Mouse (Mus musculus): ENCODE data around the gene Gtf2ird2. TPM values are rescaled to one million over a fixed set of nuclear protein-coding genes. Genes with fewer than 3 reads are reported as not detected.

The Gtf2ird2 gene
- total and polyA plus RNA-seq, 2 experiments: 2.4 to 3.1 TPM

DNA sequence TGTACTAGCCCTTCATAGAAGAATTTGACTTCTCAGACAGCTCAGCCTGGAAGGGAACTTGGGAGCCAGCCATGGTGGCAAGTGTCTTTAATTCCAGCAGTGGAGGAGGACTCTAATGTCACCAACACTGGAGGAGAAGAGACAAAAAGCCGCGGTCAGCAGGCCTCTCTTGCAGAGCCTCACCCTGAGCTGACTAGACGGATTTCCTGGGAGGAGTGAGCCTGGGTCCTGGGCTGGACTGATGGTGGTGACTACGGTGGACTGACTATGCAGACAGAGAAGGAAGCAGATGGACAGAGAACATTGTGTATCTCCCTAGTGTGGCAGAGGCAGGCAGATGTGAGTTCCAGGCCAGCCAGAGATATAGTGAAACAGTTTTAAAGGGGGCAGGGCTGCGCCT lies 47.6 kb downstream of the Gtf2ird2 start:
- peak; percentile 32 for DNase-seq (ENCODE audit: extremely low read depth, low read depth, low spot score)
- Histone ChIP-seq H3K27ac (replicated peaks; ENCODE audit: insufficient read depth, low read depth, low read length) (no peak overlapping the region), H3K79me2 (ENCODE audit: control insufficient read depth, insufficient read depth, low read length) (no peaks in the 10 kb centered on the region), H3K4me1 (ENCODE audit: control insufficient read depth, insufficient read depth, low read length) (no peaks in the 10 kb centered on the region), H3K4me3 (ENCODE audit: insufficient read depth, low read depth, low read length) (no peak overlapping the region), H3K36me3 (ENCODE audit: control insufficient read depth, insufficient read depth, low read length) (no peaks in the 10 kb centered on the region), H3K9ac (ENCODE audit: low read depth, low read length) (no peak overlapping the region), H3K27me3 (ENCODE audit: control insufficient read depth, insufficient read depth, low read length) (no peaks in the 10 kb centered on the region)
- TF ChIP-seq POLR2A (IDR thresholded peaks at IDR 0.05; ENCODE audit: extremely low read depth, insufficient read depth, low read length): no peak
- TF ChIP-seq CTCF (IDR thresholded peaks at IDR 0.05; ENCODE audit: low read depth, low read length): no peak
- WGBS: 72% methylated on average over 5 of the region's 5 CpGs

DNA sequence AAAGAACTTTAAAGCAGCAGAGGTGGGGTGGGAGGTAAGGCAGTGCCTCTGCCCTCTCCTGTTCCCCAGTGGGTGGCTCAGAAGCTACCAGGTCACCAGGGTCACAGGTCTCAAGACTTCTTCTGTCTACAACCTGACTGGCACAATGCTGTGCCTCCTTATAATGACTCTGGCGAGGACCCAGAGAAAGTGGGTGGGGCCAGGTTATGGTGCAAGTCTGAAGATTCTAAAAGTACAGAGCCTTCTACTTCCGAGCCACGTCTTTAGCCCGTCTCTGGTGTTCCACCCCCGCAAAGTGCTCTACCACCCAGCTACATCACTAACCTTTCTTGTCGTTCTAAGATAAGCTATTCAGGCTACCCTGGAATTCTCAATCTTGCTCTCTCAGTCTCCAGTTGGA lies 48.3 kb downstream of the Gtf2ird2 start:
- no peak overlapping the region for H3K4me3 ChIP-seq (ENCODE audit: insufficient read depth, low read depth, low read length)

DNA sequence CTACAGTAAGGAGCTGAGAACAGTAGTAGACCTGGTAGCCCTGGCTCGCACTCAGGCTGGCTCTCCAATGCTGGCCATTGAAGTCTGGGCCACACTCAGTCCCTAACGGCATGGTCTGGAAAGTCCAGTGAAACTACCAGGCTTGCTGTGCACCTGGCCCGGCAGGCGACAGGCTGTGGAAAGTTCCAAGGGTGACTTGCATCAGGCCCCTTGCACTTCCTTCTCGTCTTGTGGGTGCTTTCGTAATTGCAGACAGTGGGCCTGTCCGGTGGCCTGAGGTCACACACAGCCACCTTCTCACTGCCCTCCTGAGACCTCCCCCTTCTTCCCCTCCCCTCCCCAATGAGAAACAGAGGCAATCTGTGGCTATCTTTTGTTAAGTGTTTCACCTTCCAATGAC lies 48.7 kb downstream of the Gtf2ird2 start:
- Histone ChIP-seq H3K36me3 (ENCODE audit: control insufficient read depth, insufficient read depth, low read length) (no peaks in the 10 kb centered on the region), H3K9ac (ENCODE audit: low read depth, low read length) (no peak overlapping the region), H3K4me3 (ENCODE audit: insufficient read depth, low read depth, low read length) (no peak overlapping the region), H3K27me3 (ENCODE audit: control insufficient read depth, insufficient read depth, low read length) (no peaks in the 10 kb centered on the region), H3K4me1 (ENCODE audit: control insufficient read depth, insufficient read depth, low read length) (no peaks in the 10 kb centered on the region), H3K79me2 (ENCODE audit: control insufficient read depth, insufficient read depth, low read length) (no peaks in the 10 kb centered on the region), H3K27ac (replicated peaks; ENCODE audit: insufficient read depth, low read depth, low read length) (0 out of 2 replicates have a peak overlapping the region, but pooled peaks have one; percentile 48)
- peak; percentile 30 for DNase-seq (ENCODE audit: extremely low read depth, low read depth, low spot score)
- WGBS: 37% methylated on average over 7 of the region's 7 CpGs
- TF ChIP-seq POLR2A (IDR thresholded peaks at IDR 0.05; ENCODE audit: extremely low read depth, insufficient read depth, low read length): no peak
- no peak for TF ChIP-seq CTCF (IDR thresholded peaks at IDR 0.05; ENCODE audit: low read depth, low read length)

More for the DNA sequence above, 48.3 kb downstream of the Gtf2ird2 start:
- 78% methylated on average over 6 of the region's 6 CpGs for WGBS
- H3K27ac ChIP-seq (replicated peaks; ENCODE audit: insufficient read depth, low read depth, low read length): 0 out of 2 replicates have a peak overlapping the region, but pooled peaks have one; percentile 14
- no peaks in the 10 kb centered on the region for H3K27me3 ChIP-seq (ENCODE audit: control insufficient read depth, insufficient read depth, low read length)
- no peaks in the 10 kb centered on the region for H3K79me2 ChIP-seq (ENCODE audit: control insufficient read depth, insufficient read depth, low read length)
- no peak for DNase-seq (ENCODE audit: extremely low read depth, low read depth, low spot score)
- H3K9ac ChIP-seq (ENCODE audit: low read depth, low read length): no peak overlapping the region
- no peaks in the 10 kb centered on the region for H3K4me1 ChIP-seq (ENCODE audit: control insufficient read depth, insufficient read depth, low read length)
- no peaks in the 10 kb centered on the region for H3K36me3 ChIP-seq (ENCODE audit: control insufficient read depth, insufficient read depth, low read length)
- TF ChIP-seq POLR2A (IDR thresholded peaks at IDR 0.05; ENCODE audit: extremely low read depth, insufficient read depth, low read length) (no peak), CTCF (IDR thresholded peaks at IDR 0.05; ENCODE audit: low read depth, low read length) (no peak)

DNA sequence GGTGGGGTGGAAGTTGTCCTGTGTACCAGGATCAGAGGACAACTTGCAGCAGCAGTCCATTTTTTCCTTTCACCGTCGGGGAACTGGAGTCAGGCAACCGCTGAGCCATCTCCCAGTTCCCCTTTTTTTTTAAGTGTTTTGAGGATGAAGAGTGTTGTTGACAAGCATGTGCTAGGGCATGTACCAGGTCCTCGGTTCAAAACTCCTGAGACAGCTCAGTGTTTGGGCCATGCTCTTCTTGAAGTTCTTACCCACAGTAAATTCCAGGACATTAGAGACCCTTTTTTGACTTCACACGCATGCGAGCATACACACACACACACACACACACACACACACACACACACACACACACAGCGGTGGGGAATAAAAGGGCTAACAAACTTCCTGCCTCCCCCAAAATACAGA lies 49.4 kb downstream of the Gtf2ird2 start:
- Histone ChIP-seq H3K9ac (ENCODE audit: low read depth, low read length) (no peak overlapping the region), H3K36me3 (ENCODE audit: control insufficient read depth, insufficient read depth, low read length) (peaks cover 4% of the 10 kb centered on the region; the same call in 1 of the 2 replicates), H3K27me3 (ENCODE audit: control insufficient read depth, insufficient read depth, low read length) (no peaks in the 10 kb centered on the region), H3K4me1 (ENCODE audit: control insufficient read depth, insufficient read depth, low read length) (no peaks in the 10 kb centered on the region), H3K79me2 (ENCODE audit: control insufficient read depth, insufficient read depth, low read length) (no peaks in the 10 kb centered on the region), H3K4me3 (ENCODE audit: insufficient read depth, low read depth, low read length) (no peak overlapping the region), H3K27ac (replicated peaks; ENCODE audit: insufficient read depth, low read depth, low read length) (no peak overlapping the region)
- no peak for DNase-seq (ENCODE audit: extremely low read depth, low read depth, low spot score)
- no peak for TF ChIP-seq POLR2A (IDR thresholded peaks at IDR 0.05; ENCODE audit: extremely low read depth, insufficient read depth, low read length)
- TF ChIP-seq CTCF (IDR thresholded peaks at IDR 0.05; ENCODE audit: low read depth, low read length): no peak
- WGBS: 33% methylated on average over 7 of the region's 7 CpGs

DNA sequence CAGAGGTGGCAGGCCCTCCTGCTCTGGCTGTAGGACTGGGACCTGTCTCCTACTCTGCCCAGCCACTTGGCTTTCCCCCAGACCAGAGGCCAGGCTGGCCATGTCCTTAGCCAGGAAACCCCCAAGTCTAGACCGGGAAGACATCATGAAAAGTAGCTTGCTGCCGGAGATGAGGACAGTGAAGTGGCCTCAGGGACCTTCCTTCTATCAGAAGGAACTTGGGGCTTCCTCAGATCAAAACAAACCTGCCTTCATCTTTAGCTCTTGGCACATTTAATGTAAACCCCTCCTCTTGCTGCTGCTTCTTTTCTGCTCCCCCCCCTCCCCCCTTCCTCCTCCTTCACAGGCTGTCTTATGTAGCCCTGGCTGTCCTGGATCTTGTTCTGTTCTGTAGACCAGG lies 50.4 kb downstream of the Gtf2ird2 start:
- WGBS: 61% methylated on average over 2 of the region's 2 CpGs
- no peaks in the 10 kb centered on the region for H3K79me2 ChIP-seq (ENCODE audit: control insufficient read depth, insufficient read depth, low read length)
- no peaks in the 10 kb centered on the region for H3K27me3 ChIP-seq (ENCODE audit: control insufficient read depth, insufficient read depth, low read length)
- H3K36me3 ChIP-seq (ENCODE audit: control insufficient read depth, insufficient read depth, low read length): peaks cover 9% of the 10 kb centered on the region; the same call in 1 of the 2 replicates
- no peak overlapping the region for H3K4me3 ChIP-seq (ENCODE audit: insufficient read depth, low read depth, low read length)
- H3K27ac ChIP-seq (replicated peaks; ENCODE audit: insufficient read depth, low read depth, low read length): no peak overlapping the region
- H3K4me1 ChIP-seq (ENCODE audit: control insufficient read depth, insufficient read depth, low read length): no peaks in the 10 kb centered on the region
- H3K9ac ChIP-seq (ENCODE audit: low read depth, low read length): no peak overlapping the region
- DNase-seq (ENCODE audit: extremely low read depth, low read depth, low spot score): no peak
- TF ChIP-seq POLR2A (IDR thresholded peaks at IDR 0.05; ENCODE audit: extremely low read depth, insufficient read depth, low read length): no peak
- no peak for TF ChIP-seq CTCF (IDR thresholded peaks at IDR 0.05; ENCODE audit: low read depth, low read length)

DNA sequence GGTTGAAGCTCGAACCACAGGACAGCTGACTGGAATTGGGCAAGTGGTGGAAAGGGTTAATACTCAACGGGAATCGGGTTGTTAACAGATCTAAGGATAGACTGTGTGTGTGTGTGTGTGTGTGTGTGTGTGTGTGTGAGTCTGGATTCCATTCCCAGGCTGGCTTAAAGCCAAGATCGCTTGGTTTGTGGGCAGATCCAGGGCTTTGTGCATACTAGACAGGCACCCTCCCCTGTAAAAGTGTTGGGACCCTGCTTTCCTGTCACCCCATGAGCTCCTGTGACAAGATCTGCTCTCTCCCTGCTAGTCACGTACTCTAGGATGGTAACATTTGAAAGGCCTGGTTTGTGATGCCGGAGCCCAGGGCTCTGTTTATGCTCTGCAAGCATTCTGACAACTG lies 51.3 kb downstream of the Gtf2ird2 start:
- H3K4me1 ChIP-seq (ENCODE audit: control insufficient read depth, insufficient read depth, low read length): no peaks in the 10 kb centered on the region
- no peak overlapping the region for H3K27ac ChIP-seq (replicated peaks; ENCODE audit: insufficient read depth, low read depth, low read length)
- peak; percentile 27 for DNase-seq (ENCODE audit: extremely low read depth, low read depth, low spot score)
- H3K79me2 ChIP-seq (ENCODE audit: control insufficient read depth, insufficient read depth, low read length): no peaks in the 10 kb centered on the region
- H3K36me3 ChIP-seq (ENCODE audit: control insufficient read depth, insufficient read depth, low read length): peaks cover 18% of the 10 kb centered on the region; the same call in 1 of the 2 replicates
- H3K4me3 ChIP-seq (ENCODE audit: insufficient read depth, low read depth, low read length): no peak overlapping the region
- no peak overlapping the region for H3K9ac ChIP-seq (ENCODE audit: low read depth, low read length)
- TF ChIP-seq POLR2A (IDR thresholded peaks at IDR 0.05; ENCODE audit: extremely low read depth, insufficient read depth, low read length) (no peak), CTCF (IDR thresholded peaks at IDR 0.05; ENCODE audit: low read depth, low read length) (no peak)
- WGBS: 36% methylated on average over 6 of the region's 6 CpGs
- H3K27me3 ChIP-seq (ENCODE audit: control insufficient read depth, insufficient read depth, low read length): no peaks in the 10 kb centered on the region
